Mouse (Mus musculus): ENCODE results near the gene Rmi2. TPM values are rescaled to one million over a fixed set of nuclear protein-coding genes. Genes with fewer than 3 reads are reported as not detected.

The Rmi2 gene
- total RNA-seq, 2 experiments from 2014 or later, result 5.5 to 10.5 TPM

DNA sequence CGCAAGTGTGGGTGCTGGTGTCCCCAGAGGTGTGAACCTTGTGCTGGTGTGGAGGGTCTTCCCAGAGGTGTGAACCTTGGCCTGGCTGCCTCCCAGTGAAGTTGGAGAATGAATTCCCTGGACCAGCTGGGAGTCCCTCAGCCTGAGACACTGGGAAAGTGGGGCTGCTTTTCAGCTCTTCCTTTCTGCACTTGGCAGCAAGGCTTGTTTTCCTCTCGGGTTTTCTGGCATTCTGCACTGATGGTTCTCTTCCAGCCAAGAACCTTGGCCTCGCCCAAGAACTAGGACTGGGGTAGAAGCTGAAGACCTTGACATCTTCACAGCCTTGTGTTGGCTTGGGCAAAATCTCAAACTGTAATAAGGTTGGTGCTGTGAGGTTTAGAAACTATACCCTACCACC, 26.5 kb downstream of the Rmi2 start:
- ATAC-seq (replicated peaks; ENCODE audit: poor library complexity, severe bottlenecking), result no peak

DNA sequence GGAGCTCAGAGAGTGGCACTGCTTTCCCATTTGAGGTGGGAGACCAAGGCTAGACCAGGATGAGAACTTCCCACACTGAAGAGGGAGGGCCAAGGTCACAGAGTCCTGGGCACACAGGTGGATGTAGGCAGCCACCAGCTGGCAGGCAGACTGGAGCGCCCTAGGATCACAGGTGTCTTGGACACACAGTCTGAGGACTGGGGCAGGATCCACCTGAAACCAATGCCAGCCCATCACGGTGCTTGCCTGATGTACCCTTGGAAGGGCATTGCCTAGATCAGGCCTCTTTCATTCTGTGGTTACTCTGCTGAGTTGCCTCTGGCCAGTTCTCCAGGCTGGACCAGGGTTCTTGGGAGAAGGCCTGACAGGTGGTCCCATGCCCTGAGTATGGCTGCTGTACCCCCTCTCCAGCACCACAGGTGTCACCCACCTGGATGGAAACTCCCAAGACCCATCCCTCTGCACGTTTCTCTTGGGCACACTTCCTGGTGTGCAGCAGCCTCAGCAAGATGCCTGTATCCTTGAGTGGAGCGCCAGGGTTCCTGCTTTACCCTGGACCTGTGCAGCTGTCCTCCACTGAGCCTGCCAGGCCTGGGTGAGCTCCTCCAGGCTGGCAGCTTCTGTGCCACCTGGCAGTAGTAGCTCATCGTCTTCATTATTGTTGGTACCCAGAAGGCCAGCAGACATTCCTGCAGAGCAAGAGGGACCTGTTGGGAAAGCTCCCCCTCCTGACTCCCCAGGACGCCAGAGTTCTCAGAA, 30.2 kb downstream of the Rmi2 start:
- no peak for ATAC-seq (replicated peaks; ENCODE audit: poor library complexity, severe bottlenecking)

DNA sequence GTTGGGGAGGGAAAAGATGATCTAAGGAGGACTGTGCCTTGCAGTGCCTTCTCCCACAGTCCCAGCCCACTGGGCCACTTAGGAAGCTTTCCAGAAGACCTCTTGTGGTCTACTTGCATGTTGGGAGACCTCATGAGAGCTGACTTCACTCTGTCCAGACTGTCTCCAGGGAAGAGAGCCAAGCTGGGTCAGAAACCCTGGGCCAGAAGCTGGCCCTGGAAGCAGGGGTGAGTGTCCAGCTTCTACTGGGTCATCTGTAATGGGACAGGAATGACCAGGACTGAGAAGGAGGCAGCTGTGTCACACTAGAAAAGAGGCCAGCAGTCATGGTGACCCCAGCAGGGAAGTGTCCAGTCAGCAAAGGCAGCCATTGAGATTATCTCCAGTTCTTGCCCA, 30.7 kb downstream of the Rmi2 start:
- ATAC-seq (replicated peaks; ENCODE audit: poor library complexity, severe bottlenecking), result no peak

DNA sequence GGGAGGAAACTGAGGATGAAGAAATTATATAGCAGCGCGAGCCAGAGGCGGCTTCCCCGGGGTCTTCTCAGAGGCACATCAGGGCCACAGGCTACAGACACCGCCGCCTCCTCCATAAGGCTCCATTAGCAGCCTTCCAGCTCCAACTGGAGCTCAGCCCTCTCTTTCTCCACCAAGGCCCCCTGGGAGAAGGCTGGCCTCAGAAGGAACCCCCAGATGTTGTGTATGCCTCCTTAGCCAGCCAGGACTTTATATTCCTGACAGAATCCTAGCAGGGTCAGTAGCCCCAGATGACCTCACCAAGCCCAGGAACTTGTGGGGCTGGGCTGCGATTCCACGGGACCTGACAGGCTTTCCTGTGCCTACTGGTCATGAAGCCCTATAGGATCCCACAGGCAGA, 32.0 kb downstream of the Rmi2 start:
- no peak for ATAC-seq (replicated peaks; ENCODE audit: poor library complexity, severe bottlenecking)

DNA sequence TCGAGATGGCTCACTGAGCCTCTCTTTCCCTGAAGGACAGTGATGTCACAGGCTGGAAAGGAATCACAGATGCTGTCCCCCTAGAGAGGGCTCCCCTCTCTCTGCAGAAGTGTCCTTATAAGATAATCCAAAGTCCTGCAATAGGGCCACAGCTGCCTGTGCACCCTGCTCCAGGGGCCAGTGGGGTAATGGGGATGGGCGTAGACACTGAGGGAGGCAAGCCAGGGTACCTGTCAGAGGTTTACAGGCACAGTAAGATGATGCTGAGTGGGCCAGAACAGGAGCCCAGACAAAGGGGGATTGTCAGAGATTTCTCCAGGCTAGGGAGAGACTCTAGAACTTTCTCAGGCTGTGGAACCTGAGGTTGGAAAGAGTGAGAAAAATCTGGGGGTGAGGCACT, 32.6 kb downstream of the Rmi2 start:
- no peak for ATAC-seq (replicated peaks; ENCODE audit: poor library complexity, severe bottlenecking)

DNA sequence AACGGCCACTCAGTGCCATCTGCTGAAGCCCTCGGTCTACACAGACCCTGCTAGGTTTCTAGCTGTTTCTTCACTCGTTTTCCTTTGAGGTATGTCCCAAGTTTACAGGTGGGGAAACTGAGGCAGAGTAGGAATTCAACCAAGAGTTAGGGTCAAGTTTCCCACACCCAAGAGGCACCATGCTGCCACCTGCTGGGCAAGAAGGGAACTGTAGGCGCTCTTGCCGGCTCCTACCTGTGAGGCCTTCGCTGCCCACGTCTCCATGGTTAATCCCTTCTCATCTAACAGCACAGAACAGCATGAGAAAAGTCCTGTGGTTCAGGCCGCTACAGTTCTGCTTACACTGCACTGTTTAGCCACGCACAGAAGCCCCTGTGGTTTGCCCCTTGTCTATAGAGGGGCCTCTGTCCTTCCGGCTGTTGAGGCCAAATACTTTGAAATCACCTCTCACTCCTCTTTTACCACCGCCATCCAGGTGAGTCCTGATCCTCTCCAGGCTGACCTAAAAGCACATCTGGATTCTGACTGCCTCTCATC, 33.1 kb downstream of the Rmi2 start:
- ATAC-seq (replicated peaks; ENCODE audit: poor library complexity, severe bottlenecking), result peak; percentile 28; the same call in 1 of the 2 replicates

DNA sequence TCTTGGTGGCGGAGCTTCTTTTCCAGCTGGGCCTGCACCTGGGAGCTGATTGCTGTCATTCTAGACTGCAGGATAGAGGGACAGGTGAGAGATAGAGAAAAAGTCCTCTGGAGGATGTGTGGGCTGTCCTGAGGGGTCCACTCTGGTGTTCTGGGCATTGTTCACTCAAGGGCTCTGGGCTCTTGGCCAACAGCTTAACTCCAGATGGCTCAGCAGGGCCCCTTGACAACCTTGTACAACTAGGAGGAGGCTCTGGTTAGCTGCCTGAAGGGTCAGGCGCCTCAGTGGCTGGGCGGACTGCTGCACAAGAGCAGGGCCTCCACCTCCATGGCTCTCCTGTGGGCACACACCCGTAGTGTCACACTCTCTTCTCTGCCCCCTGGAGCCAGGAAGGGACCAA, 36.1 kb downstream of the Rmi2 start:
- no peak for ATAC-seq (replicated peaks; ENCODE audit: poor library complexity, severe bottlenecking)

DNA sequence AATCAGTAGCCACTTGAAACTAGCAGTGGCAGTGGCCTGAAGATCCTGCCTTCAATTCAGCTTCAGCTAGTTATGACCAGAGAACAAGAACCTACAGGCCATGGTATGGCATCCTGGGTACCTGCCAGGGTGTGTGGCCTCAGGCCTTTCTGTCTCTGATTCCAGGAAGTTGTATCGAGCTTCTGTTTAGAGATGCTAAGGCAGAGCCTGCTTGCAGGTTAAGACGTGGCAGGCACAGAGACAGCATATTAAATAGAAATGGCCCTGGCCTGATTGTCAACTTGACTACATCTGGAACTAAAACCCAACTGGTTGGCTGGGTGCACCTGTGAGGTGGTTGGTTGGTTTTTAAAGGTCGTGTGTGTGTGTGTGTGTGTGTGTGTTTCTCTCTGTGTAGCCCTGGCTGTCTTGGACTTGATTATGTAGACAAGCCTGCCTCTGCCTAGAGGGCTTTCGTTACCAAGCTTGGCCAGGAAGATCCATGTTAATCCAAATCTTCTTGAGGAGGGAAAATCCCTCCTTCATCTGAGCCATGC, 38.0 kb downstream of the Rmi2 start:
- ATAC-seq (replicated peaks; ENCODE audit: poor library complexity, severe bottlenecking), result no peak

DNA sequence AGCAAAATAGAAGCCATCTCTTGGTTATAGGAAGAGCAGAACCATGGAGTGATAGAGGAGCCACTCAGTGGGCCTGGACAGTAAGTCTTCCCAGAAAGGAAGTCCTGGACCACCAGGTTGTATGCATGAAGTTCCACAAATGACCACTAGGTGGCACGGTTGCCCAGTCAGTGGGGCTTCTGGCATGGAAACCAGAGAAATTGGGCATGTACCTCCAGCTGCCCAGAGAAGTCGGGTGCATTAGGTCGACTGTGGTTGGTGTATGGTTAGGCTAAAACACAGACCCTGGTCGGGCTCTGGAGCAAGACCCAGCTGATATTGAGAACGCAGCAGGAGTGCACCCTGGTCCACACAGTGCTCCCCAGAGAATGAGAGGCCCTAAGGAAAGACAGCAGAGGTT, 38.8 kb downstream of the Rmi2 start:
- ATAC-seq (replicated peaks; ENCODE audit: poor library complexity, severe bottlenecking), result peak; percentile 70

DNA sequence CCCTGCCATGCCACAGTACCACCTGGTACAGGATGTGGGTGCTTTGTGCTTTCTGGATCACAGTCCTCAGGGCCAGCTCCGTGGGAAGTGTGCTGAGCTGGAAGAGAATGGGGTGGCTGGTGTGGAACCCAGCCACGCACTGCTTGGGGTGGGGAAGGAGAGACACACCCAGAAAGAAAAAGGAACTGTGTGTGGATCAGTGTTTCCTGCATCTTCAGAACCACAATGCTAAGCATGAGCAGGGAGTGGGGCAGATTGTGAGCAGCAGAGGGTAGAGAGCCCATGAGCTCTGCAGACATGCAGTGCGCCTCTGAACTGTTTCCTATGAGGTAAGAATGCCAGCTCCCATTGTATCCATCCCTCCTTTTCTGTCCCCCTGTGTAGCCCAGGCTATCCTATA, 43.4 kb downstream of the Rmi2 start:
- ATAC-seq (replicated peaks; ENCODE audit: poor library complexity, severe bottlenecking), result peak; percentile 7; the same call in 1 of the 2 replicates

DNA sequence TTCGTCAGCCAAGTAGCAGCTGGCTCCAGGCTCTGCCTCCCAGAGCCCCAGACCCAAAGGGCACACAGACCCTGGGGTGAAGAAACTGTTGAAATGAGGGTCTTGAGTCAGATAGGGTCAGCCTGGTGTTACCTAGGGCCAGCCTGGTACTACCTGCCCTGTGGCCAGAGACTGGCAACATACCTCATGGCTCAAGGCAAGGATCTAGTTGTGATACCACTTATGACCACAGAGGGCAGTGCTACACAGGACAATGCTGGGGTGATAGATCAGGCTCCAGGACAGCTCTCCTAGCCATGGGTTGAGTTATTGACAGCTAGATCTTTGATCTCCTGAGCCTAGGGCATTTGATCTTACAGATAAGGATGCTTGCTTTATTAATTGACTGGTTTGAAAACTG, 44.6 kb downstream of the Rmi2 start:
- peak; percentile 70 for ATAC-seq (replicated peaks; ENCODE audit: poor library complexity, severe bottlenecking)

DNA sequence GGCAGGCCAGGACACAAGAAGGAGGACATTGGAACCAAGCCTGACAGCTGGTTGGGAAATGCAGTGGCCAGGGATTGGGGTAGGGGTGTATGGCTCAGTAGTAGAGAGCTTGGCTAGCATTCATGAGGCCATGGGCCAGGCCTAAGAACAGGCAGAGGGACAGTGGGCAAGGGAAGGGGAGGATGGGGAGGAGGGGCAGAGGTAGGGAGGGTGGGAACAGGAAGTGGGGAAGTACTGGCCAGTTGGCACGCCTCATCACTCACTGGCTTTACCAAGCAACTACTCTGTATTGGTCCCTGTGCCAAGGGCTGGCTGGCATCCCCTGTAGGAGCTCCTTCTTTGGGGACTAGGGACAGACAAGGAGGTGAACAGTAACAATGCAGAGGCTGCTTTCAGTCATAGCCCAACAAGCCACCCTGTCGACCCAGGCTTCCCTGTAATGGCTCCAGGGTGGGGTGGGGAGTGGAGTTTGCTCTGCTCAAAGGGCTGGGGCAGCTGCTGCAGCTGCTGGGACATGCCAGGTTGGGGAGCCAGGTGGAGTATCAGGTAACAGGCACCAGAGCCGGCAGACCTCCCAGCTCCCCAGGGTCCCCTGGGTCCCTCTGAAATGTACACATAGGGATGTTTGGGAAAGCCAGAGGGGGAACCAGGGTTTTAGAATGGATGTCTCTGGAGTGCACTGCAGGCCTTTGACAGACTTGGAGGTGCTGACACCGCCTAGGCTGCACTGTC, 46.5 kb downstream of the Rmi2 start:
- 0 out of 2 replicates have a peak, but pooled peaks have one; percentile 15 for ATAC-seq (replicated peaks; ENCODE audit: poor library complexity, severe bottlenecking)

DNA sequence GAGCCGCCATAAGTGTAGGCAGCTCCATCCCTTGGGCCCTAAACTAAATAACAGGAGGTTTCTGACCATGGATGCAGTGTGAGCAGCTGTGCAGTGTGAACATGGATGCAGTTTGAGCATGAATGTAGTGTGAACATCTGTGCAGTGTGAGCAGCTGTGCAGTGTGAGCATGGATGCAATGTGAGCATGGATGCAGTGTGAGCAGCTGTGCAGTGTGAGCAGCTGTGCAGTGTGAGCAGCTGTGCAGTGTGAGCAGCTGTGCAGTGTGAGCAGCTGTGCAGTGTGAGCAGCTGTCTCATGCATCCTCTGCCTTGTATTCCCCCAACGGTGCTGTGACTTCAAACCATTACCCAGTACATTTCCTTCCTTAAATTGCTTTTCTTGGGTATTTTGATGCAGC, 52.6 kb downstream of the Rmi2 start:
- ATAC-seq (replicated peaks; ENCODE audit: poor library complexity, severe bottlenecking), result no peak

DNA sequence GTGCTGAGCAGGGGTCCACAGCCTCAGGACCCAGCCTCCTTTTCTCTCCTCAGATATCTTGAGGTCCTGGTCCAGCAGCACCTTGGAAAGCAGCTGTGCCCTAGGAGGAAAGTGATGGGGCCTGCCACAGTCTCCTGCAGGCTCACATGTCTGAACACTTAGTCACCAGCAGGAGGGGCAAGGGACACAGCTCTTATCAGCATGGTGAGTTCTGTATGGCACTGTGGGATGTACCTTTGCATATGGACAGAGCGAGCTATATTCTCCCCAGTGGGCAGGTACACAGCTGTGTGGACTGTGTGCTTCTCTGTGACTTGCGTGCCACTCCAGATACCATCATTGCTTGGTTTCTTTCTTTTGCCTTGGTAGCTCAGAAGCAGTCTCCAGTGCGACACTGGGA, 55.5 kb downstream of the Rmi2 start:
- ATAC-seq (replicated peaks; ENCODE audit: poor library complexity, severe bottlenecking), result peak; percentile 65; the same call in 1 of the 2 replicates

DNA sequence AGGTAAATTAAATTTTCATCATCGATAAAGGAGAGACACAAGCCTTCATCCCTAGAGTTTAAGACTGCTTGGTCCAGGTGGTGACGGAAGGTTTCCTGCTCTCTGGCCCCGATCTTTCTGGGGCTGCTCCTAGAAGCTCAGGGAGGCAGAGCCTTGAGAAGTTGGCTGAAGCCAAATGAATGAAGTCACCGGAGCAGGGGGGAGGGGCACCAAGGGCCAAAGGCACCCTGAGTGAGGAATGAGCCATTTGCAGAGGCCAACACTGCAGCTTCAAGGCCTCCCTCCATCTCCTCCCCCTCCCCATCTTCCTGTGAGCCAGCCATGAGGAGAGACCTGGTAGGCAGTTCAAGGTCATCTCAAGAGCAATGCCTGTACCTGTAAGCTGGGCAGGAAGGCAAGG, 58.3 kb downstream of the Rmi2 start:
- no peak for ATAC-seq (replicated peaks; ENCODE audit: poor library complexity, severe bottlenecking)

DNA sequence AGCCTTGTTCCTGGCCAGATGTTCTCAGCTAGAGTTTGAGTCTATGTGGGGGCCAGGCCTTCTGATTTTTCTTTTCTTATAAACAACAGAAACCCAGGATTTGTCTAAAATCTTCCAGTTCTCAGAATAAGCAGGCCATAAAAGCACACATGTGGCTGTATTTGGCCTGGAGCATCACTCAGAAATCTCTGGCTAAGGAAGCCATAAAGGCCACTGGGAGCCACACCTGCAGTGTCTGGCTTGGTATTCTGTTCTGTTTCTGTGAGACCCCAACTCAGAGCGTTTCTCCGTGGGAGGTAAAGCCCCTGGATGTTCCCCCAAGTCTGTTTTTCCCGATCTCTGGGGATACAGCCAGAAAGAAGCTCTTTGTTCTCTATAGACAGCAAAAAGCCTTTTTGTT, 61.0 kb downstream of the Rmi2 start:
- no peak for ATAC-seq (replicated peaks; ENCODE audit: poor library complexity, severe bottlenecking)

DNA sequence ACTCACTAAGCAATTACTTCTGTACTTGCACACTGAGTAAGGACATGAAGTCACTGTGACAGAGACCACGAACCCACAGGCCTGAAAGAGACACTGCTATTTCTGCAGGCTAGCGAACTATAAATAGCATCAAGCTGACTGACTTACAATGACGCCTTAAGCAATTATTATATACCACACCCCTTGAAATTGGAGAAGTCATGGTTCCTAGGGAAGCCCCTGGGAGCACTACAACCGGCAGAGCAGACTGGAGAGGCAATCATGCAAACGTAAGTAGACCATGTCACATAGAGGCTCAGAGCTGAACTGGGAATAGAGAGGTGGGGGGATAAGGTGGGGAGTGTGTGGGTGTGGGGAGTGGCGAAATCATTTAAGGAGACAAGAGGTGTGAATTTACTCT, 62.5 kb downstream of the Rmi2 start:
- ATAC-seq (replicated peaks; ENCODE audit: poor library complexity, severe bottlenecking), result peak; percentile 88

DNA sequence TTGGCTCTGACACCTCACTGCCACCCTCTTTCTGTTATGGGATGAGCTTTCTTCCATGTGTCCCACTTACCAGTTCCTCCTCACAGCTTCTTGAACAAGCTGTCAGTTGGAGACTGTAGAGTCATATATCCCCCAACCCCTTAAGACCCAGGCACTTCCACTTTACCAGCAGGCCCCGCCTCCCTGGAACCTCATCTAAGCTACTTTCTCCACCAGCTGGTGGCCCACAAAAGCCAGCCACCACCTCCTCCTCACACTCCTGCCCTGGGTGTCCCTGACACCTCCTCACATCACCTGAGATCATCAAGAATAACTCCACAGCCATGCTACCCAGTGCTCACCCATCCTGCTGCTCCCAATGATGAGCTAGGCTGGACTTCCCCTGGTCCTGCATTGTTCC, 65.9 kb downstream of the Rmi2 start:
- no peak; the same call in 1 of the 2 replicates for ATAC-seq (replicated peaks; ENCODE audit: poor library complexity, severe bottlenecking)

DNA sequence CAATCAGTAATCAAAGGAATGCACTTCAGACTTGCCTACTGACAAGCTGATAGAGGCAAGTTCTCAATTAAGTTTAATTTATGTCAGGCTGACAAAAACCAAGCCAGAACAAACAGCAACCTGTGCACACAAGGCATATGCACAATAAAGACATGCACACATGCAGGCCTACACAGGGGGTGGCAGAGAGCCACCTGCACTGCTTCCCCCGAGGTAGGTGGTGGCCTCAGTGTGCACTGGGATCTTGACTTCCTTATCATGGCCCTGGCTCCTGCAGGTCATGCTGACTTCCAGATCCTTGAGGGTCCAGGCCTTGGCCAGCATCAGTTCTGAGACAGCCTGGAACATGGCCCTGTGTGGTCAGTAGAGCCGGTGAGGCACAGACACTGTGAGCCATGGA, 67.1 kb downstream of the Rmi2 start:
- no peak for ATAC-seq (replicated peaks; ENCODE audit: poor library complexity, severe bottlenecking)

DNA sequence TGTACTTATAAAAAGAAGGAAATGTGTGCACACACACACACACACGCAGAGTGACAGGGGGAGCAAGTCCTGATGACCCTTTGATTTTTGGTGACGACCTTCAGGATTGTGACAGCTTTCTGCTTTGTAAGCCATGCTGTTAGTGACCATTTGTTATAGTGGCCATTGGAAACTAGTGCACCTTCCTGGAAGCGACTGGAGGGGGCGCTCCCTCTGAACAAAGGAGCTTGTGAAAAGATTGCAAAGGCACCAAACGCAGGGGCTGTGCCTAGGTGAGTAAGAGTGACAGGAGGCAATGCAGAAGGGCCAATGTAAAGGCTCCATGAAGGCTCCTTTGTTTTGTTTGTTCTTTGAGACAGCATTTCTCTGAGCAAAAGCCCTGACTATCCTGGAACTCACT, 68.0 kb downstream of the Rmi2 start:
- ATAC-seq (replicated peaks; ENCODE audit: poor library complexity, severe bottlenecking), result peak; percentile 33; the same call in 1 of the 2 replicates

DNA sequence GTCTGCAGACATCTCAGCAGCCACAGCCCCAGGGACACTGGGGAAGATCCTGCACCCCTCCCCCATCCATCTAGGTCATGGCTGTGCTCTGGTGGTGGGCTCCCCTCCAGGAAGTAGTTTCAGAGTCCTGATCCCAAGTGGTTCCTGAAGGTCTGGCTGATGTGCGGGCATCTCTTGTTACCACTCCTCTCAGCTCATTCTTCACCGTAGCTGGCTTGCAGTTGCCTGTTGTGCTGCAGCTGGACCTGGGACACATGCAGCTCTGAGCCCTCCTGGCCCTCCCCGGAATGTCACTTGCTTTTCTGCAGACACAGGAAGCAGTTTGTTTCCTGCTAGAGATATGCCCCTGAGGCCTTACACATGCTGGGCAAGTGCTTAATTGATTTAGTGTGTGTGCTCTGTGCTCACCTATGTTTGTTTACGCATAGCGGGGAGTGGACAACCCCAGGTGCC, 70.8 kb downstream of the Rmi2 start:
- ATAC-seq (replicated peaks; ENCODE audit: poor library complexity, severe bottlenecking), result no peak

Measured in granulocyte monocyte progenitor cell, adult 5-6 weeks (primary cell).